Mouse (Mus musculus): Measurements from ENCODE around the gene Cox8b. TPM values are rescaled to one million over a fixed set of nuclear protein-coding genes. Genes with fewer than 3 reads are reported as not detected.

The Cox8b gene
- total RNA-seq (2022), result 1,000 to 10,000 TPM; 1,780 to 2,019 (median 1,893) TPM

DNA sequence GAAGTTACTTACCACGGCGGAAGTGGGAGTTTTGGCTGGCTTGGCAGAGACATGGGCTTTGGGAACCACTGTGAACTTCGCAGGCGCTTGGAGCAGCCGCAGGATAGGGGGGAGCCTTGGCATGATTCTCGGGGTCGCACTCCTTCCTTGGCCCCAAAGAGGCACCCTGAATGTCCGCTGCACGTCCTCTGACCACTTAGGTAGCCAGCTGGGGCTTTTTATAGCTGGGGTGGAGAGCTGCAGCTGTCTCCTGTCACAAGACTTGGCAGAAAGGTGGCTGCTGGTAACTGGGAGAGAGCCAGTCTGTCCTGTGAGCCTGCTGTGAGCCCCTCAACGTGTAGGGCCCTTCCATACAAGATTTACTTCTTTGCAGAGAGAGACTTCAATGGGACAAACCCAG is at the start of gene Cox8b:
Gene Cox8b (minus strand): TSS at position 227 of the 400 bp plus-strand sequence.
- peak; percentile 54 to 77 for DNase-seq (ENCODE audit: low spot score in 2 of 2)

DNA sequence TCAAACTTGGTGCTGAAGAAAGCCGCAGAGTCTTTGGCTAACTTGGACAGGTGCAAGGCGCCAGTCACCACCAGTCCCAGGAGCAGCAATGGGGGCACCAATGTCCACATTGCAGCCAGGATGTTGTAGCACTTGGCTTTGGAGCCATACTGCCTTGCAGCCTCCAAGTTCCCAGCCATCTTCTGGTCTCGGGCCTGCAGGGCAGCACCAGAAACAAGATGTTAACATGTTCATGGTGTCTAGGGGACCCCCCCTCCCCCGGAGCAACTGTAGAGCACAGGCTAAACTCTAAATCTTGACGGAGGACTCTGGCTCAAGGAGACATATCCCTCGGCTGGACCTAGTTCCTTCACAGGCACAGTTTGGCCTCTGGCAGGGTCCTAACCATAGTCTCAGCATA is 49.0 kb upstream of the Cox8b start:
- DNase-seq (ENCODE audit: low spot score in 2 of 2), result no peak

DNA sequence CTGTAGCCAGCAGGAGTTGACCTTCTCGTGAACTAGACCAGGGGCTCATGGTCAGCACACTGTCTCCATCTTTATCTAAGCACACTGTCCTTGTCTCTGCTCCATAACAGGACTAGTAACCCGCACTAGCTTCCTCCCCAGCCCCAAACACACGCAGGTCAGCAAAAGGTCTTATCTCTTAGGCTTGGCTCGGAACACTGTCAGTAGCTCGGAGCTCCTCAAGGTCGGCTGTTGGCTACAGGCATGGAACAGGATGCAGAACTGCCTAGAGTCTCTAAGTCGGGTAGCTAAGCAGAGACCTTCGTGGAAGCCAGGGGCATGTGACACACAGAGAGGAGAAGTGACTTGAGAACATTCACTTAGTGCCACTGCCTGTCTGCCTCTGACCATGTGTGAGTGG is 47.9 kb upstream of the Cox8b start:
- DNase-seq (ENCODE audit: low spot score in 2 of 2), result no peak

DNA sequence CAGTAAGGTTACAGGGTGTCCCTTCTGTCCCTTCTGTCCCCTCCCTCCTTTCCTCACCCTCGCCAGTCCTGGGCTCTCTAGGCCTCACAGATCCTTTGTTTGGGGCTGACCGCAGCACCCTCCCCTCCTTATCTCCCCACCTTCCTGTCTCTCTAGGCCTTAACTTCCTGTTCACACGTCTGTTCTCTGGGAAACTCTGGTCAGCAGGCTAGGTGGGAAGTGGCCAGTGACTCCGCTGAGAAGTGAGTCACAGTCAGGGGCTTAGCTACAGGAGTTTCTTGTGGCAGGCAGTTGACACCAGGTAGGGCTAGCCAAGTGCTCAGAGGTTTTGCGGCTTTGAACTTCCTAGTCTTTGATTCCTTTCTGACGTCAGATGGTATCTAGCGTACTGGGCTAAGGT is 46.7 kb upstream of the Cox8b start:
- DNase-seq (ENCODE audit: low spot score in 2 of 2), result no peak

DNA sequence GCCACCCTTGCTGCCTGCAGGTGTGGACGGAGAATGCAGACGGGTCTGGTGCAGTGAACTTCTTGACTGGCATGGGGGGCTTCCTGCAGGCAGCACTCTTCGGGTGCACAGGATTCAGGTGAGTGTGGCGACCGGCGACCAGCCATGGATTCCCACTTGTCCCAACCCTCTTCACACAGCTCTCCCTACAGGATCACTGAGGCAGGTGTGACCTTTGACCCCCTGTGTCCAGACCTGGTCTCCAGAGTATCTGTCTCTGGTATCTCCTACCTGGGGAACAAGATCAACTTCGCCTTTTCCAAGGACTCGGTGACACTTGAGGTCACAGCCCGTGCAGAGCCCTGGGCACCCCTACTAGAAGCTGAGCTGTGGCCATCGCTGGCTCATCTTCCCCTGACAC is 46.1 kb upstream of the Cox8b start:
- DNase-seq (ENCODE audit: low spot score in 2 of 2), result no peak

DNA sequence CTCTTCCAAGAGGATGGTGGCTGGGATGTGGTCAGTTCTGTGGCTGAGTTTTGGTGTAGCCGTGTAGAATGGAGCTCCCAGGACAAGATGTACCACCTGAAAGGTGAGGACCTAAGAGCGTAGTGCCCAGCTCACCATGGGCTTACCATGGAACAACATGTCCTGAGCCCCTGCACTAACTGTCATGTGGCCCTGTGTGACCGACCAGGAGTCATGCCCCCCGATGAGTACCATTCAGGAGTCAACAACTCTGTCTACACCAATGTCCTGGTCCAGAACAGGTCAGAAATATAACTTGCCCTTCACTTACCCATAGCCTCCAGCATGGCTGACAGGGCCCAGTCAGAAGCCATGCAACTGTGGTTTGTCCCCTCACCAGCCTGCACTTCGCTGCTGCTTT is 45.0 kb upstream of the Cox8b start:
- DNase-seq (ENCODE audit: low spot score in 2 of 2), result no peak

DNA sequence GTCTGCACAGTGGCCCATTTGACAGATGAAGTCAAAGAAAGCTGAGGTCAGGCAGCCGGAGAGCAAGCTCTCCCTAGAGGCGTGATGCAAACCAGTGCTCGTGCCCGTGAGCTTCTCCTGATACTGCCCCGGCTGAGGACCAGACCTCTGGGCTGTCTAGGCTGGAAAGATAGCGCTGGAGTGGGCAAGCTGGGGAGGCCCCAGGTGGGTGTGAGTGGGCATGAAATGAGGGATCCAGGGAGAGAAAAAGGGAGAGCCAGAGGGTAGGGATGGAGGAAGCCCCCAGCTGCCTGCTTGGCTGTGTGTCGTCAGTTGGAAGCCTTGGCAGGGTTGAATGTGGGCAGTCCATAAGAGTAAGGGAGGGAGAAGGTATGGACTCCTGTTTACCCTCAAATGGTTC is 44.0 kb upstream of the Cox8b start:
- no peak for DNase-seq (ENCODE audit: low spot score in 2 of 2)

DNA sequence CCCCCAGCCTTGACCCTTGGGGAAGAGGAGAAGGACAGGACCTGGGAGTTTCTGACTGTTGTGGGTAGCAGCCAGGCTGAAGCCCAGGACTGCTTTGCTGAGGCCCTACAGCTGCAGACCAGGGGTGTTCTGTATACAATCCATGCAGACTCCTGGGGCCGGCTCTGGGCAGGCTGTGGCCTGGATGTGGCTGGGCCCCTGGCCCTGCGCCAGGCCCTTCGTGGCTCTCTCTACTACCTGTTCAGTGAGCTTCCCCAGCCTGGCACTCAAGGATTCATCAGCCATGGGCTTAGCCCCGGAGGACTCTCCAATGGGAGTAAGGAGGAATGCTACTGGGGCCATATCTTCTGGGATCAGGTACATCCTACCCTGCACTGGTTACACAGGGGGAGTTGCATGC is 43.1 kb upstream of the Cox8b start:
- no peak for DNase-seq (ENCODE audit: low spot score in 2 of 2)

DNA sequence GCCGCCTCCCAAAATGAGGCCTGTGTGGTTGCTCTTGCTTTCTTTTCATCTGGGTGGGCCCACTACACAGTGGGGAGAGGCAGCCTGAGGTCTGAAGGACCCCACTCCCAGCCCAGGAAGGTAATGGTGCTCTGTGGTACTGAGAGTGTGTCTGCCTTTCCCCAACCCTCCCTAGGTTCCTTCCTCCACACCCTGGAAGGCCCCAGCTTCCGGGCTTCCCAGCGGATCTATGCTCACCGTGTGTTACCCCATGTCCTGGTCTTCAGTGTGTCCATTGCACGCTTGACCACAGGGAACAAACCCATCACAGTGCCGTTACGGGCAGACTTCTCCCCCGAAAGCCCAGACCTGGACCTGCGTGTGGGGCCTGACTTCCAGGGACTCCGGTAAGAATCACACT is 42.6 kb upstream of the Cox8b start:
- no peak for DNase-seq (ENCODE audit: low spot score in 2 of 2)

DNA sequence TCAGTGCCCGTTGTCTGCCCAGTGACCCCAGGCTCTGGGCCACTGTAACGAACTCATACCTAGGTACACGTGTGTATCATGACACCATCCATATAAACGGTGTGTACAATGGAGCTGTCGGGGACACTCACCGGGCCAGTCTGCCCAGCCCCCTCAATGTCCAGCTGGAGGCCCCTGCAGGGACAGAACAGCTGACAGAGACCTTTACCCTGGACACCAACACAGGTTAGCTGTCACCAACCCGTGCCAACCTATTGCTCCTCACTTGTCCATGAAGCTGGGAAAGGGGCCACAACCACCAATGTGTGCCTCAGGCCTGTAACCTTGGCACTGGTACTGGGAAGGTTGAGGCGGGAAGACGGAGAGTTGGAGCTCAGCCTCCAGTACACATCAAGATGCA is 42.1 kb upstream of the Cox8b start:
- DNase-seq (ENCODE audit: low spot score in 2 of 2), result no peak

DNA sequence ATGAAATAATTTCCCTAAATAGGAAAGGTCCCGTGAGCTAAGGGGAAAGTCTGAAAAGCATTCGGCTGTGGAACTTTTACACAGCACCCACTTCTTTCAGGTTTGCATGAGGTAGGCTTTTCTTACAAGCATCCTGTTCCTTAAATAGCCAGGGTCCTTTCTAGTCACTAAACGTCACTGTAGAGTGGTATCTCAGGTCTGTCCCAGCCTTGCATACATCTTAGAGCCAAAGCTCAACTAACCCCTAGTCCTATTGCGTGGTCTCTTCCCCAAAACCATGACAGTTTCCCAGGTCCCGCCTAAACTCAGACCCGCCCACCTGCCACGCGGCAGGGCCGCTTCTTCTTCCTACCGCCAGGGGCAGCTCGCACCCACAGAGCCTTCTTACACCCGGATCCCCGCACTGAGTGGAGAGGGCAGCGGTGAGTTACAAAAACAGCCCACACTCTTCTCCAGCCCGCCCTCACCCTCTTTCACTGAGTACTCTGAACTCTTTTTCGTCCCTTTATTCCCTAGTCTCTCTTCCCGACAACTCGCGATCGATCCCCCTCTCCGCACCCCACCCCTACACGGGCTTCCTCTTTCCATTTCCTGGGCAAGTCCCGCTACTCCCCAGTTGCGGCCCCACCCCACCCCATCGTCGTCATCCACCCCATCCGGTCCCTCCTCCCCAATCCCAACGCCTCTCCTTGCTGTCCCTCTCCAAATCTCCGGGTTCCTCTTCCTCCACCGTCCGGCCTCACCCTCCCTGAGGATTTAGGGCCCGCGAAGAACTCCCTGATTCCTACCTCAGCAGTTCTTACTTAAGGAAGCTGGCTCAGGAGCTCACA is 41.2 kb upstream of the Cox8b start, which contains the start of gene Pgghg:
Gene Pgghg (plus strand): TSS at position 170 of the 830 bp plus-strand sequence.
- DNase-seq (ENCODE audit: low spot score in 2 of 2), result peak; percentile 71 to 77

DNA sequence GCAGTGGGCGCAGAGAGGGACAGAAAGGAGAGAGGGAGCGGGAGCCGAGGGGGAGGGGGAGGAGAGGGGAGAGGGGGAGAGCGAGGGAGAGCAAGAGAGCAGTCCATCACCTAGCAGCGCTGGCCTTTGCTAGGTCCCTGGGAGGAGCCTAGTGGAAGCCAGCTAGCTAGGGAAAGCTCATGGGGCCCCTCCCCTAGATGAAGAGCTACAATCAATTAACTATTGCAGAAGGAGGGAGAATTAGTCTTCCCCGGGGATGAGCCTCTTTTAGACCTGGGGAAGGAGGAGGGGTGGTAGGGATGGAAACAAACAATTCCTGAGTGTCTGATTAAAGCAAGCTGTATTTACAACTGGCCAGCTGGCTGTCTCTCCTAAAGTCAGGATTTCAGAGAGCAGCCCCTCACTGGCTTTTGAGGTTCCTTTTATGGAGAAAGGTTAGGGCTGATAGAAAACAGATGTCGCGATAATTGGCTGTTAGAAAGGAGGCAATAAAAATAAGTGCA is 39.5 kb upstream of the Cox8b start:
- peak in 1 of 2 experiments; percentile 52 for DNase-seq (ENCODE audit: low spot score in 2 of 2)

DNA sequence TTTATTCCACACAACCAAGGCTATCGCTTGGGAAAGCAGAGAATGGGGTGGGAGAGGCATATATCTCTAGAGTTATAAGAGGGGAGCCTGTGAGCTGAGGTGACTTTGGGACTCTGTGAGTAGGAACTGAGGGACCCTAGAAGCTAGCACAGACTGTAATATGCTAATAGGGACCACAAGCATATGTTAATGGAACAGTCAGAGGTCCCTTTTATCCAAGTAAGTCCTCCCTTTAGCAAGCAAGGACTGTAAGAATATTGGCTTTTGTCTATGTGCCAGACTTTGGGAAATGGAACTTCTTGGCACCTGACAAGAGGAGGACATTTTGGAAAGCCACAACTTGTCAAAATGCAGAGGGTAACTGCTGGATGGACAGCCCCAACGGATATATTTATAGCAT is 38.6 kb upstream of the Cox8b start:
- DNase-seq (ENCODE audit: low spot score in 2 of 2), result no peak

DNA sequence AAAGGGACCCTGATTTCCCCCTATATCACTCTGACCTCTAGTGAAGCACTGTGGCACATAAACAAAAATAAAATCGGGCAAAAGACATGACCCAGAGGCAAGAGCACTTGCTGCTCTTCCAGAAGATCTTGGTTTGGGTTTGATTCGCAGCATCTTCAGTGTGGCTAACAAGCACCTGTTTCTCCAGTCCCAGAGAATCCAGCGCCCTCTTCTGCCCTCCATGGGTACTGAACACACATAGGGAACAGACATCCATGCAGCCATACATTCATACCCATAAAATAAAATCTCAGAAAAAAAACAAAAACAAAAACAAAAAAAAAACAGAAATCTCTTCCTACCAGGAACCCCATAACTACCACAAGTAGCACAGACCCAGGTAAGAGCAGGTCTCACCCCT is 38.2 kb upstream of the Cox8b start:
- DNase-seq (ENCODE audit: low spot score in 2 of 2), result no peak

DNA sequence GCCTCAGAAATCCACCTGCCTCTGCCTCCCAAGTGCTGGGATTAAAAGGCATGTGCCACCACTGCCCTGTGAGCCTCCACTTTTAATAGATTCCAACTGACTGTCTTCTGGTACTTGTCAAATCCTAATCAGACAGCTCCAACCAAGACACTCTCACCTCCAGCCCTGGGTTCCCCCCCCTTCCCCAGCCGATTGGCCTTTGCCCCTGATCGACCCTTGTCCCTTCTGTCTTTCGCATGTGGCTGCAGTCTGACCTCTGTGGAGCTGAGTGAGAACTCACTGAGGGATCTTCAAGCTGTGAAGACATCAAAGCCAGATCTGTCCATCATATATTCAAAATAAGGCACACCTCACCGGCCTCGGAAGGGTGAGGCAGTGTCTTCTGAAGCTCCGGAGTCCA is 26.9 kb upstream of the Cox8b start:
- no peak for DNase-seq (ENCODE audit: low spot score in 2 of 2)

DNA sequence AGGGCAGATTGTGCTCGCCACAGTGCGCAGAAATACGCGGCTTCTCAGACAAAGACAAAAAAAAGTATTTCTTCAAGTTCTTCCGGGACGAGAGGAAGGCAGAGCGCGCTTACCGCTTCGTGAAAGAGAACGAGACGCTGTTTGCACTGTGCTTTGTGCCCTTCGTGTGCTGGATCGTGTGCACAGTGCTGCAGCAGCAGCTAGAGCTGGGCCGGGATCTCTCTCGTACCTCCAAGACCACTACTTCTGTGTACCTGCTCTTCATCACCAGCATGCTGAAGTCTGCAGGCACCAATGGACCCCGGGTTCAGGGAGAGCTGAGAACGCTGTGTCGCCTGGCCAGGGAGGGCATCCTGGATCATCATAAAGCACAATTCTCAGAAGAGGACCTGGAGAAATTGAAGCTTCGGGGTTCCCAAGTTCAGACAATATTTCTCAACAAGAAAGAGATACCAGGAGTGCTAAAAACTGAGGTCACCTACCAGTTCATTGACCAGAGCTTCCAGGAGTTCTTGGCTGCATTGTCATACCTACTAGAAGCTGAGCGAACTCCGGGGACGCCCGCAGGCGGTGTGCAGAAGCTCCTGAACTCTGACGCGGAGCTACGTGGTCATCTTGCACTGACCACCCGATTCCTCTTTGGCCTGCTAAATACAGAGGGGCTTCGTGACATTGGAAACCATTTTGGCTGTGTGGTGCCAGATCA is 23.0 kb upstream of the Cox8b start:
- DNase-seq (ENCODE audit: low spot score in 2 of 2), result no peak

DNA sequence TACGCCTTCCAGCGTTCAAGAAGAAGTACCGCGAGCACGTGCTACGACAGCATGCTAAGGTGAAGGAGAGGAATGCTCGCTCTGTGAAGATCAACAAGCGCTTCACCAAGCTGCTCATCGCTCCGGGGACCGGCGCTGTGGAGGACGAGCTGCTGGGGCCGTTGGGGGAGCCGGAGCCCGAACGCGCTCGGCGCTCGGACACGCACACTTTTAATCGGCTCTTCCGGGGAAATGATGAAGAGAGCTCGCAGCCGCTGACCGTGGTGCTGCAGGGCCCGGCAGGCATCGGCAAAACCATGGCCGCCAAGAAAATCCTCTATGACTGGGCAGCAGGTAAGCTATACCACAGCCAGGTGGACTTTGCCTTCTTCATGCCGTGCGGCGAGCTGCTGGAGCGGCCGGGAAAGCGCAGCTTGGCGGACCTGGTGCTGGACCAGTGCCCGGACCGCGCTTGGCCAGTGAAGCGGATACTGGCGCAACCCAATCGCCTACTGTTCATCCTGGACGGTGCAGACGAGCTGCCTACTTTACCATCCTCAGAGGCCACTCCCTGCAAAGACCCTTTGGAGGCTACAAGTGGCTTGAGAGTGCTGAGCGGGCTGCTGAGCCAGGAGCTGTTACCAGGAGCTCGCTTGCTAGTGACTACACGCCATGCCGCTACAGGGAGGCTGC is 22.3 kb upstream of the Cox8b start:
- no peak for DNase-seq (ENCODE audit: low spot score in 2 of 2)

DNA sequence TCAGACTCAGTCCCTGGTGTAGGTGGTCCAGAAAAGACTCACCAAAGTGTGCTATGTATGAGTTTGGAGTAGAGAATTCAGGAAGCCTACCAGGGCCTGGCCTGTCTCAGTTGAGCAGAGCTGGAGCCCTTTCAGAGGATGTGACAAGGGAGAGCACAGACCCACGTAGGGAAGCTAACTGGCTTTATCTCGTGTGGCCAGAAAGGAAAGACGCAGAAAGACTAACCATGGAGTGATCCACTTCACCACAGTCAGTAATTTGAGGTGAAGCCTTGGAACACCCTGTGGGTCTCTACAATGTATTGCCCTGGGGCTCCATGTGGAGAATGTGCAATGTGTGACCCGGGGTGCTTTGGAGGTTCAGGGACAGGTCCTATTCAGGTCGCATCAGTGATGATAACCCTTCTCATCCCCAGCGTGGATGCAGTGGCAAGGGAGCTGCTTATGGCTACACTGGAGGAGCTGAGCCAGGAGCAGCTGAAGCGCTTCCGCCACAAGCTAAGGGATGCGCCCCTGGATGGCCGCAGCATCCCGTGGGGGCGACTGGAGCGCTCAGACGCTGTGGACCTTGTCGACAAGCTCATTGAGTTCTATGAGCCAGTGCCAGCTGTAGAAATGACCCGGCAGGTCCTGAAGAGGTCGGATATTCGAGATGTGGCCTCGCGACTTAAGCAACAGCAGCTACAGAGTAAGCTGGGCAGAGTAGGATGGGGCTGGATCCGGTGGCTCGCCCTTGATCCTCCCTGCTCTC is 21.2 kb upstream of the Cox8b start:
- DNase-seq (ENCODE audit: low spot score in 2 of 2), result no peak

DNA sequence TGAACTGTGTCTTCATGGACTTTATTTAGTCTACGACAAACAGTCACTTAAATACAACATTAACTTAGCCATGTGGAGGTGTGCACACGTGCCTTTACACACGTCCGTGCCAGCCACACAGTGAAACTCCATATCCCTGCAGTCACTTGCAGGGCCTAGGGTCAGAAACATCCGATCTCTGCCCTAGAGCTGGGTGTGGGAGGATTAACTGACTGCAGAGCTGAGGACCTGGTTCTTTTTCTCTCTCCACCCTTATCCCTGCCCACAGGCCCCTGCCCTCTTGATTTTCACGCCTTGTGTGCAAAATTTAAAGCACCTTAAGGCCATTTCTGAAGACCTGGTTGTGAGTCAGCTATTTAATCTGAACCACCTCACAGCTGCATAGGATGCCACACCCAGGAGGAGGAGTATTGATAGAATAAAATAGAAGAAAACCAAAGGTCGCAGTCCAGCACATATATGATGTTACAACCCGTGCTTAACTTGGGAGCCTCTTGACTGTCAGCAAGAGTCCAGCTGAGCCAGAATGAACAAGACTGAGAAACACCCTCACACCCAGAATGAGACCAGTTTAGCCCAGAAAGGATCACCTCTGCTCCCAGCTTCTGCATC is 20.3 kb upstream of the Cox8b start, which contains the start of gene Nlrp6:
Gene Nlrp6 (plus strand): TSS at position 485 of the 612 bp plus-strand sequence.
- no peak for DNase-seq (ENCODE audit: low spot score in 2 of 2)

DNA sequence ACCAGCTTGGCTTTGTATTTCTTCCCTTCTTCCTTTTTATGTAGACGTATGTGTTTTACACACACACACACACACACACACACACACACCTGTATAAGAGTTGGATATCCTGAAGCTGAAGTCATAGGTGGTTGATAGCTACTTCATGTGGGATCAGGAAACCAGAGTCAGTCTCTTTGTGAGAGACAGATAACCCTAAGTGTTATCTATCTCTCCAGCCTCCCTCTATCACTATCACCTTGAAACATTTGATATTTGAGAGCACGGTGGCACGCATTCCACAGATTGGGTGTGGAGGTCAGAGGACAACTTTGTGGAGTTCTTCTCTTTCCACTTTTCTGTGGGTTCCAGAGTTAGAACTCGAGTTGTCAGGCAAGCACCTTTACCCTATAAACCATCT is 19.7 kb upstream of the Cox8b start:
- DNase-seq (ENCODE audit: low spot score in 2 of 2), result no peak
